Comparison of ENCODE assay signal across 25 mouse cellular contexts in the genomic region with DNA sequence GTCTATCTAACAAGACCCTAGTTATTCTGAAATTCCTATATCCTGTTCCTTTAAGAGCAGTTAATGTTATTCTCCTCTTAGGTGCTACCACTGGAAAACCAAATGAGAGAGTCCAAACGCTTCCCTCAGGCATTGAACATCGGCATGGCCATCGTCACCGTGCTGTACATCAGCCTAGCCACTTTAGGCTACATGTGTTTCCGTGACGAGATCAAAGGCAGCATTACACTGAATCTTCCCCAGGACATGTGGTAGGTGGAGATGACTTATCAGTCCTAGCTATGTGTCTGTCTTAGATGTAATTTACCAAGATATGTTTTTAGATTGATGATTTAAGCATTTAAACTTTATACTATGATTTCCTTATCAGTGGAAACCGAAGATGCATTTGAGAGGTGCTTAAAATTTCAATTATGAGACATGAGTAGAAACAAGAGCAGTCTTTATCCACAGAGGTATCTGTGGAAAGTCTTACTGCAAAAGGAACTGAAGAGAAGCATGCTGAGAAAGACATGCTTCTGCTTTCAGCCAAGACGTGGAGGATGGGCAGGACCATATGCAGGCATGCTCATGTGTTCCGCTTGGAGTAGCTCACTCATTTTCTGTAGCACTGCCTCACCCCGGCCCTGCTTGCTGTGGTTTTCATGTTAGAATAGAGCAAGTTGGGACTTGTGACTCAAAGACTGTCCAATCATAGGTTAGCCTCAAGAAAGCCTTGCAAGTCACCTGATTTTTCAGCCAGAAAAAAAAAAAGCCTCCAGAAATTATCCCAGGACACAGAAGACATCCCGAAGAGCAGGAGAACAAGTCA. TPM values are rescaled to one million over a fixed set of nuclear protein-coding genes. Genes with fewer than 3 reads are reported as not detected.
A peak's percentile ranks its signal among the peaks of the same experiment; 100 is the strongest.
DNase-seq lines count a peak whose midpoint lies in the region; ATAC-seq lines count a peak whose summit lies in the region.
"Had no signal": no experiment of that assay in that cellular context is flagged by ENCODE, and none has a peak within 500 bp of the region (broad histone marks: within the 10 kb centered on the region; RNA-seq: fewer than 3 reads in every experiment).

No protein-coding gene starts in this region.

- WGBS in heart, embryonic 10.5 days = 87% methylated on average over 11 of the region's 11 CpGs
- 90% methylated on average over 11 of the region's 11 CpGs for WGBS in limb, embryonic 11.5 days
- 89% methylated on average over 11 of the region's 11 CpGs for WGBS in limb, embryonic 10.5 days

- H3K9me3 ChIP-seq in heart, embryonic 10.5 days = no peaks in the 10 kb centered on the region
- H3K9me3 ChIP-seq in limb, embryonic 11.5 days (ENCODE audit: control insufficient read depth, low read length) = no peaks in the 10 kb centered on the region
- no peaks in the 10 kb centered on the region for H3K9me3 ChIP-seq in limb, embryonic 10.5 days (replicated peaks)
- H3K9me3 ChIP-seq: embryonic facial prominence, embryonic 15.5 days had no signal

- H3K27ac ChIP-seq in heart, embryonic 10.5 days = no peak overlapping the region
- H3K27ac ChIP-seq in limb, embryonic 11.5 days (replicated peaks; ENCODE audit: low read depth, low read length) = no peak overlapping the region
- no peak overlapping the region for H3K27ac ChIP-seq in limb, embryonic 10.5 days
- H3K27ac ChIP-seq: embryonic facial prominence, embryonic 15.5 days; heart, adult 2 months; hindbrain, embryonic 14.5 days; hindbrain, postnatal 0 days had no signal

- intact Hi-C loops in heart, postnatal 25 days (cut with DNase I) = no loop called here

- H3K36me3 ChIP-seq in heart, embryonic 10.5 days = peaks cover 68% of the 10 kb centered on the region
- peaks cover 5% of the 10 kb centered on the region; the same call in 1 of the 2 replicates for H3K36me3 ChIP-seq in limb, embryonic 11.5 days (ENCODE audit: control insufficient read depth, insufficient read depth, low read length)
- H3K36me3 ChIP-seq in limb, embryonic 10.5 days = peaks cover 92% of the 10 kb centered on the region

- no peak overlapping the region for H3K9ac ChIP-seq in limb, embryonic 11.5 days (ENCODE audit: low read length)
- H3K9ac ChIP-seq: embryonic facial prominence, embryonic 15.5 days; forebrain, postnatal 0 days; hindbrain, embryonic 14.5 days had no signal

- ATAC-seq in limb, embryonic 11.5 days (ENCODE audit: insufficient number of reproducible peaks, low FRiP score, low TSS enrichment, low read depth) = no peak
- peak; percentile 29 for ATAC-seq in CD4-positive, CD25-positive, alpha-beta regulatory T cell, adult 4 months
- ATAC-seq: activated CD4-positive, CD25-positive, alpha-beta regulatory T cell, adult 4 months; forebrain, embryonic 14.5 days; forebrain, postnatal 0 days; hindbrain, postnatal 0 days; inflammation-experienced regulatory T-cells, adult 6 months; intestine, embryonic 16.5 days had no signal

- no peaks in the 10 kb centered on the region for H3K27me3 ChIP-seq in heart, embryonic 10.5 days (ENCODE audit: insufficient read depth, poor library complexity, severe bottlenecking)
- no peaks in the 10 kb centered on the region for H3K27me3 ChIP-seq in limb, embryonic 11.5 days (ENCODE audit: control insufficient read depth, insufficient read depth, low read length)
- no peaks in the 10 kb centered on the region for H3K27me3 ChIP-seq in limb, embryonic 10.5 days (ENCODE audit: low read depth, poor library complexity, severe bottlenecking)
- H3K27me3 ChIP-seq: embryonic facial prominence, embryonic 15.5 days had no signal

- H3K4me2 ChIP-seq in limb, embryonic 11.5 days (ENCODE audit: low read depth, severe bottlenecking) = no peak overlapping the region
- H3K4me2 ChIP-seq: embryonic facial prominence, embryonic 15.5 days; heart, embryonic 11.5 days; hindbrain, embryonic 14.5 days had no signal

- peak; percentile 17 for DNase-seq in heart, embryonic 10.5 days (ENCODE audit: low spot score)
- DNase-seq in heart, postnatal 25 days (ENCODE audit: low spot score) = no peak
- DNase-seq in limb, embryonic 11.5 days (ENCODE audit: low spot score) = peak; percentile 13
- DNase-seq in limb, embryonic 10.5 days (ENCODE audit: low spot score) = no peak
- no peak for DNase-seq in ovary, adult 18-20 months (ENCODE audit: low spot score)
- DNase-seq: adrenal gland, adult 8-10 months; adrenal gland, postnatal 25 days; cerebellum, adult 11-12 months; cerebellum, adult 8-10 months; cerebellum, postnatal 10 days; cerebellum, postnatal 36 days; embryo, embryonic 11 days; forebrain, postnatal 0 days; gastrocnemius, postnatal 25 days; heart, adult 2 months; heart, postnatal 4 days had no signal

- H3K4me1 ChIP-seq in heart, embryonic 10.5 days = no peaks in the 10 kb centered on the region
- H3K4me1 ChIP-seq in limb, embryonic 11.5 days (ENCODE audit: control insufficient read depth, insufficient read depth, low read length) = no peaks in the 10 kb centered on the region
- H3K4me1 ChIP-seq in limb, embryonic 10.5 days = no peaks in the 10 kb centered on the region
- H3K4me1 ChIP-seq: embryonic facial prominence, embryonic 15.5 days had no signal

- H3K4me3 ChIP-seq in heart, embryonic 10.5 days = no peak overlapping the region
- H3K4me3 ChIP-seq in limb, embryonic 11.5 days (ENCODE audit: low read depth, low read length) = no peak overlapping the region
- no peak overlapping the region for H3K4me3 ChIP-seq in limb, embryonic 10.5 days
- H3K4me3 ChIP-seq: embryonic facial prominence, embryonic 15.5 days; heart, adult 2 months had no signal

RNA-seq across cellular contexts. Expression of a gene that starts 24.7 kb away (rescaled TPM):
- 9.2 and 11.1 TPM in 2 replicates for polyA plus RNA-seq in heart, embryonic 10.5 days (2016; fragmentation: Nextera tagmentation; extraction: Ambion mirVana)
- 1 to 10 TPM; 7.9 to 8.1 TPM for total RNA-seq in heart, postnatal 25 days (2021)
- 22.3 and 23.2 TPM in 2 replicates for polyA plus RNA-seq in limb, embryonic 11.5 days (2014; fragmentation: Nextera tagmentation; extraction: Ambion mirVana)
- 12.1 and 17.8 TPM in 2 replicates for polyA plus RNA-seq in limb, embryonic 10.5 days (2016; fragmentation: Nextera tagmentation; extraction: Ambion mirVana)
- polyA plus RNA-seq in CD4-positive, CD25-positive, alpha-beta regulatory T cell, adult 4 months (2017; shearing (Covaris generic)) = 1 to 10 TPM; 4.3 to 6.1 TPM

Comparison
In these comparisons a context has a peak if more than half of its experiments do, and no peak if none do; other contexts are left out.
1. DNase-seq: peak in heart, embryonic 10.5 days (single experiment) and limb, embryonic 11.5 days (single experiment); none in heart, postnatal 25 days (single experiment), limb, embryonic 10.5 days (single experiment) and ovary, adult 18-20 months (single experiment).